Mouse (Mus musculus) olfactory bulb, adult 2 months (tissue): ENCODE measurements at regions not wholly inside any gene's neighbourhood (a gene's known extent, or its start where the extent isn't known, plus 50 kb on each side); places are given as distances from the start of the nearest gene placed in this dataset.

ENCODE experiments used
- CTCF ChIP-seq: fragments of 200-500 bp; IDR thresholded peaks from 2 replicates; pipeline ENCODE4 v1.5.1; 2012; ENCODE audit warnings: low read depth, mild to moderate bottlenecking, low read length, moderate library complexity; ENCODE audit not compliant: insufficient read depth
- POLR2A ChIP-seq: fragments of 200-500 bp; IDR thresholded peaks from 2 replicates; pipeline ENCODE4 v1.6.1; 2012; ENCODE audit warnings: mild to moderate bottlenecking, low read depth, low read length, moderate library complexity; ENCODE audit not compliant: insufficient read depth

DNA sequence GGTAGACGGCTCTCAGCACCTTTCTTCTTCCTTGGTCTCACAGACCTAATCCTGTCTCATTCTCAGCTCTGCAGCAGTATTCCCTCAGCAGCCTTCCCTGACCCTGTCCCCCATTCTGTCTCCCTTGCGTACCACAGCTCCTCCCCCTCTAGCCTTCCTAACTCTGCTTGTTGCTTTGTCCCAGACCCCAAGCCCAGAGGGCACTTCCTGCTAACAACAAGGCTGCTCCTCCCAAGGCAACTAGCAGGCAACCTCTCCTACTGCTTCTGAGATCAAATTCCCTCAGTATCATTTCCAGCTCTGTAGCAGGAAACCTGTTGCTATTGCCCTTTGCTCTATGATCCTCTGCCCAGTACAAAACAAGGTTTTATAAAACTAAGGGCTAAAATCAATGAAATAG, 127.6 kb downstream of the Gnat3 start:
- TF ChIP-seq CTCF (no peak), POLR2A (no peak)
